ENCODE assay signal across 12 mouse cellular contexts in the genomic region with DNA sequence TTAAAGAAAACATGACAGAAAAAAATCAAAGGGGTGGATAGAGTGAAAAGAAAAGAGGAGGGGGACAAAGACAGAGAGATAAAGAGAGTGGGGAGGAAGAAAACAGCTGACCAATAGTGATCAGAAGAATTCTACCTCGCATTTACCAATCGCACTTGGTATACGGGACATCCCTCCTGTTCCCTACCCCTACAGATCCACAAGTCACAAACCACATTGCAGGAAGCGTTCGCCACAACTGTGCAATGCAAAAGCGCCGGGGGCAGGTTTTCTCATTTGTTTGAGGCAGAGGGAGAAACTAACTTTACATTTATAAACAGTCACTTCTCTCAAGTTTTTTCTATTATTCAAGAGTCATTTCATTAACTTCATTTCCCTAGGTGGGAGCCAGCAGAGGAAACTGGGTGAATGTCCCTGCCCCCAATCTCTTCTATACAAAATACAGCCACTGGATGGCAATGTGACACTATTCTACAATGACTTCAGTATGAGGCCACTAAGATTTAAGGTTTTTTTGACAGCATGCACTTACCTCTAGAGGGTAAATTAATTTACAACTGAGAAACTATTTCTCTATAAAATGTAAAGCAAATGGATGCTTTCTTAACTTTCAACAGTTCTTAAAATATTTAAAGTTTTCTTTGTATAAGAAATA. TPM values are rescaled to one million over a fixed set of nuclear protein-coding genes. Genes with fewer than 3 reads are reported as not detected.
DNase-seq lines count a peak whose midpoint lies in the region; ATAC-seq and TF ChIP-seq lines count a peak whose summit lies in the region.
"Had no signal": no experiment of that assay in that cellular context is flagged by ENCODE, and none has a peak within 500 bp of the region (broad histone marks: within the 10 kb centered on the region; RNA-seq: fewer than 3 reads in every experiment).

No protein-coding gene starts in this region.

- DNase-seq in embryonic facial prominence, embryonic 11.5 days (ENCODE audit: low spot score): peak; percentile 56
- DNase-seq in embryonic facial prominence, embryonic 10.5 days (ENCODE audit: low spot score): no peak
- peak; percentile 8 for DNase-seq in limb, embryonic 14.5 days (ENCODE audit: low spot score)
- no peak for DNase-seq in limb, embryonic 10.5 days (ENCODE audit: low spot score)
- peak; percentile 25 for DNase-seq in MN1 (ENCODE audit: low spot score)
- no peak for DNase-seq in ovary, postnatal 10 days (ENCODE audit: low spot score)
- no peak for DNase-seq in testis, postnatal 10 days (ENCODE audit: low spot score)
- DNase-seq: right cerebral cortex, postnatal 25 days had no signal

- WGBS in embryonic facial prominence, embryonic 11.5 days: 86% methylated on average over 7 of the region's 7 CpGs
- 87% methylated on average over 7 of the region's 7 CpGs for WGBS in embryonic facial prominence, embryonic 10.5 days
- WGBS in limb, embryonic 14.5 days: 83% methylated on average over 7 of the region's 7 CpGs
- 89% methylated on average over 7 of the region's 7 CpGs for WGBS in limb, embryonic 10.5 days

- H3K36me3 ChIP-seq in embryonic facial prominence, embryonic 11.5 days (replicated peaks; ENCODE audit: control insufficient read depth, insufficient read depth, low read depth, low read length): no peaks in the 10 kb centered on the region
- H3K36me3 ChIP-seq in embryonic facial prominence, embryonic 10.5 days (replicated peaks): peaks cover 21% of the 10 kb centered on the region
- H3K36me3 ChIP-seq in limb, embryonic 14.5 days (ENCODE audit: control insufficient read depth, insufficient read depth, low read length): peaks cover 22% of the 10 kb centered on the region
- H3K36me3 ChIP-seq in limb, embryonic 10.5 days: peaks cover 15% of the 10 kb centered on the region

- no peaks in the 10 kb centered on the region for H3K27me3 ChIP-seq in embryonic facial prominence, embryonic 11.5 days (ENCODE audit: control insufficient read depth, insufficient read depth, low read length)
- no peaks in the 10 kb centered on the region for H3K27me3 ChIP-seq in embryonic facial prominence, embryonic 10.5 days (replicated peaks; ENCODE audit: low read depth, poor library complexity, severe bottlenecking)
- H3K27me3 ChIP-seq in limb, embryonic 14.5 days (ENCODE audit: control insufficient read depth, insufficient read depth, low read length): no peaks in the 10 kb centered on the region
- H3K27me3 ChIP-seq in limb, embryonic 10.5 days (ENCODE audit: low read depth, poor library complexity, severe bottlenecking): no peaks in the 10 kb centered on the region
- H3K27me3 ChIP-seq: embryonic facial prominence, embryonic 15.5 days; megakaryocyte, embryonic 14.5 days had no signal

- TF ChIP-seq POLR2A in limb, embryonic 14.5 days (IDR thresholded peaks at IDR 0.05; ENCODE audit: borderline replicate concordance, extremely low read depth, insufficient read depth, insufficient read length): no peak

- no peaks in the 10 kb centered on the region for H3K9me3 ChIP-seq in embryonic facial prominence, embryonic 11.5 days (replicated peaks; ENCODE audit: control insufficient read depth, low read length)
- no peaks in the 10 kb centered on the region for H3K9me3 ChIP-seq in embryonic facial prominence, embryonic 10.5 days
- H3K9me3 ChIP-seq in limb, embryonic 14.5 days (ENCODE audit: control insufficient read depth, low read length): no peaks in the 10 kb centered on the region
- no peaks in the 10 kb centered on the region for H3K9me3 ChIP-seq in limb, embryonic 10.5 days (replicated peaks)
- H3K9me3 ChIP-seq: embryonic facial prominence, embryonic 15.5 days; megakaryocyte, embryonic 14.5 days had no signal

- ATAC-seq in embryonic facial prominence, embryonic 11.5 days (replicated peaks; ENCODE audit: insufficient number of reproducible peaks, low FRiP score, low TSS enrichment, low read depth): no peak
- ATAC-seq in limb, embryonic 14.5 days (ENCODE audit: low FRiP score, low read depth): no peak
- peak; percentile 49; the same call in 1 of the 2 replicates for ATAC-seq in megakaryocyte, adult 5-6 weeks (ENCODE audit: poor library complexity, severe bottlenecking)

- no peak overlapping the region for H3K9ac ChIP-seq in embryonic facial prominence, embryonic 11.5 days (replicated peaks; ENCODE audit: low read length)
- no peak overlapping the region for H3K9ac ChIP-seq in limb, embryonic 14.5 days (ENCODE audit: low read depth, low read length, severe bottlenecking)
- H3K9ac ChIP-seq: embryonic facial prominence, embryonic 15.5 days had no signal

- no peak overlapping the region for H3K4me3 ChIP-seq in embryonic facial prominence, embryonic 11.5 days (ENCODE audit: low read depth, low read length)
- no peak overlapping the region for H3K4me3 ChIP-seq in embryonic facial prominence, embryonic 10.5 days
- no peak overlapping the region for H3K4me3 ChIP-seq in limb, embryonic 14.5 days (replicated peaks; ENCODE audit: low read length)
- H3K4me3 ChIP-seq in limb, embryonic 10.5 days: no peak overlapping the region
- H3K4me3 ChIP-seq: embryonic facial prominence, embryonic 15.5 days; megakaryocyte, embryonic 14.5 days had no signal

- no peak overlapping the region for H3K27ac ChIP-seq in embryonic facial prominence, embryonic 11.5 days (replicated peaks; ENCODE audit: low read depth, low read length)
- no peak overlapping the region for H3K27ac ChIP-seq in embryonic facial prominence, embryonic 10.5 days (replicated peaks)
- H3K27ac ChIP-seq in limb, embryonic 14.5 days (replicated peaks; ENCODE audit: low read depth, low read length): no peak overlapping the region
- H3K27ac ChIP-seq in limb, embryonic 10.5 days: no peak overlapping the region
- H3K27ac ChIP-seq: embryonic facial prominence, embryonic 15.5 days had no signal

- H3K4me1 ChIP-seq in embryonic facial prominence, embryonic 11.5 days (ENCODE audit: control insufficient read depth, insufficient read depth, low read length): no peaks in the 10 kb centered on the region
- H3K4me1 ChIP-seq in embryonic facial prominence, embryonic 10.5 days: peaks cover 20% of the 10 kb centered on the region
- H3K4me1 ChIP-seq in limb, embryonic 14.5 days (ENCODE audit: control insufficient read depth, insufficient read depth, low read length): peaks cover 4% of the 10 kb centered on the region; the same call in 1 of the 2 replicates
- peaks cover 9% of the 10 kb centered on the region for H3K4me1 ChIP-seq in limb, embryonic 10.5 days
- H3K4me1 ChIP-seq: embryonic facial prominence, embryonic 15.5 days had no signal

- no peak overlapping the region for H3K4me2 ChIP-seq in embryonic facial prominence, embryonic 11.5 days (ENCODE audit: low read depth, low read length)
- H3K4me2 ChIP-seq in limb, embryonic 14.5 days (replicated peaks; ENCODE audit: low read depth, low read length, severe bottlenecking): no peak overlapping the region
- H3K4me2 ChIP-seq: embryonic facial prominence, embryonic 15.5 days had no signal

RNA-seq across cellular contexts. Expression of a gene that starts 46.0 kb away (rescaled TPM):
- polyA plus RNA-seq in embryonic facial prominence, embryonic 11.5 days (2014; fragmentation: Nextera tagmentation; extraction: Ambion mirVana): not detected in 2 replicates
- polyA plus RNA-seq in embryonic facial prominence, embryonic 10.5 days (2016; fragmentation: Nextera tagmentation; extraction: Ambion mirVana): 0.32 TPM in 1 of 2 replicates, not detected in the other
- 0.21 TPM in 1 of 2 replicates, not detected in the other for polyA plus RNA-seq in limb, embryonic 14.5 days (2012; rRNA removed)
- 0.21 TPM in 1 of 2 replicates, not detected in the other for polyA plus RNA-seq in limb, embryonic 14.5 days (2014; fragmentation: Nextera tagmentation; extraction: Ambion mirVana)
- polyA plus RNA-seq in limb, embryonic 10.5 days (2016; fragmentation: Nextera tagmentation; extraction: Ambion mirVana): 0.13 TPM in 1 of 2 replicates, not detected in the other
- total RNA-seq in megakaryocyte, adult 5-6 weeks (2015): 0.65 and 0.98 TPM in 2 replicates
- 0.98 and 1.3 TPM in 2 replicates for total RNA-seq in megakaryocyte, adult 5-6 weeks (2017)
- polyA plus RNA-seq: embryonic facial prominence, embryonic 15.5 days; heart, embryonic 14.5 days had no signal

Comparison
In these comparisons a context has a peak if more than half of its experiments do, and no peak if none do; other contexts are left out.
1. DNase-seq: peak in embryonic facial prominence, embryonic 11.5 days (single experiment), limb, embryonic 14.5 days (single experiment) and MN1 (single experiment); none in embryonic facial prominence, embryonic 10.5 days (single experiment), limb, embryonic 10.5 days (single experiment), ovary, postnatal 10 days (single experiment) and testis, postnatal 10 days (single experiment).